Mouse (Mus musculus) forebrain, embryonic 13.5 days (tissue): Measurements from ENCODE around the gene Olfr522. TPM values are rescaled to one million over a fixed set of nuclear protein-coding genes. Genes with fewer than 3 reads are reported as not detected.
A peak's percentile ranks its signal among the peaks of the same experiment; 100 is the strongest.

Source experiments
- ATAC-seq: fragments of 200-750 bp; cut with Nextera tagmentation; 2 replicates; pipeline ENCODE4 v1.8.0; 2017
- H3K27ac ChIP-seq: fragments of 300-500 bp; sonication (generic); 2 replicates; pipeline ENCODE4 v1.5.1; 2015; ENCODE audit warnings: inconsistent platforms, mild to moderate bottlenecking, moderate library complexity
- H3K27me3 ChIP-seq: fragments of 300-500 bp; sonication (generic); 2 replicates; pipeline ENCODE4 v1.6.1; 2015; ENCODE audit warnings: mild to moderate bottlenecking, inconsistent platforms
- H3K36me3 ChIP-seq: fragments of 300-500 bp; sonication (generic); 2 replicates; pipeline ENCODE4 v1.6.1; 2015; ENCODE audit warnings: mild to moderate bottlenecking, inconsistent platforms; ENCODE audit not compliant: poor library complexity, severe bottlenecking
- H3K4me1 ChIP-seq: fragments of 300-500 bp; sonication (generic); 2 replicates; pipeline ENCODE4 v1.6.1; 2015; ENCODE audit warnings: inconsistent platforms
- H3K4me2 ChIP-seq: fragments of 300-500 bp; sonication (generic); 2 replicates; pipeline ENCODE4 v1.6.1; 2015; ENCODE audit warnings: inconsistent platforms, mild to moderate bottlenecking, moderate library complexity
- H3K4me3 ChIP-seq: fragments of 300-500 bp; sonication (generic); 2 replicates; pipeline ENCODE4 v1.5.1; 2015; ENCODE audit warnings: mild to moderate bottlenecking, inconsistent platforms
- H3K9ac ChIP-seq: fragments of 300-500 bp; sonication (generic); 2 replicates; pipeline ENCODE4 v1.6.1; 2015; ENCODE audit warnings: mild to moderate bottlenecking, inconsistent platforms
- H3K9me3 ChIP-seq: fragments of 300-500 bp; sonication (generic); replicated peaks from 2 replicates; pipeline ENCODE4 v1.6.1; 2016; ENCODE audit warnings: inconsistent platforms
- WGBS: fragments of 180-500 bp; shearing (Covaris S2); methylation state at CpG from one replicate; pipeline ENCODE4 v1.1.7; 2015; 5-methylcytosine and 5-hydroxymethylcytosine counted together
- polyA plus RNA-seq: library from polyadenylated mRNA; unstranded; fragments of >200 nt; fragmentation: Nextera tagmentation; extraction: Ambion mirVana; gene quantifications from 2 replicates; pipeline ENCODE4 v1.2.1, GENCODE M21; 2015

Gene Olfr522
- polyA plus RNA-seq, 1 experiment from 2014 or later = not detected

- Histone ChIP-seq H3K4me3 (no peak overlapping the region), H3K4me1 (peaks cover 5% of the 10 kb centered on the region; the same call in 1 of the 2 replicates), H3K36me3 (0 out of 2 replicates have a peak, but pooled peaks cover 7% of the 10 kb centered on the region), H3K27ac (no peak overlapping the region), H3K4me2 (no peak overlapping the region), H3K9me3 (no peaks in the 10 kb centered on the region), H3K27me3 (no peaks in the 10 kb centered on the region), H3K9ac (no peak overlapping the region)
- ATAC-seq = no peak
- WGBS = 83% methylated on average over 3 of the region's 3 CpGs
Observed at GRCm38 (mm10) chr7:140126934-140127333, 37.6 kb downstream of the Olfr522 start.

- ATAC-seq = no peak; the same call in none of the 2 replicates
- Histone ChIP-seq H3K4me1 (peaks cover 5% of the 10 kb centered on the region; the same call in 1 of the 2 replicates), H3K9ac (peak overlapping the region; percentile 88), H3K4me3 (peak overlapping the region; percentile 69), H3K4me2 (peak overlapping the region; percentile 84), H3K27ac (no peak overlapping the region), H3K36me3 (0 out of 2 replicates have a peak, but pooled peaks cover 7% of the 10 kb centered on the region), H3K9me3 (no peaks in the 10 kb centered on the region), H3K27me3 (no peaks in the 10 kb centered on the region)
- 8% methylated on average over 5 of the region's 5 CpGs for WGBS
Observed at GRCm38 (mm10) chr7:140126022-140126350, 38.6 kb downstream of the Olfr522 start.

GRCm38 (mm10) chr7:140125278-140126021, 39.1 kb downstream of the Olfr522 start:
- H3K9ac ChIP-seq = peak overlapping the region; percentile 88
- H3K27ac ChIP-seq = no peak overlapping the region
- WGBS = 1% methylated on average over 37 of the region's 40 CpGs
- 0 out of 2 replicates have a peak, but pooled peaks cover 7% of the 10 kb centered on the region for H3K36me3 ChIP-seq
- ATAC-seq = peak; percentile 97
- H3K4me1 ChIP-seq = peaks cover 5% of the 10 kb centered on the region; the same call in 1 of the 2 replicates
- H3K27me3 ChIP-seq = no peaks in the 10 kb centered on the region
- no peaks in the 10 kb centered on the region for H3K9me3 ChIP-seq
- peak overlapping the region; percentile 84 for H3K4me2 ChIP-seq
- peak overlapping the region; percentile 69 for H3K4me3 ChIP-seq

- H3K4me3 ChIP-seq = no peak overlapping the region
- 98% methylated on average over 1 of the region's 1 CpGs for WGBS
- no peak overlapping the region for H3K9ac ChIP-seq
- H3K9me3 ChIP-seq = no peaks in the 10 kb centered on the region
- no peaks in the 10 kb centered on the region for H3K36me3 ChIP-seq
- H3K4me1 ChIP-seq = peaks cover 5% of the 10 kb centered on the region; the same call in 1 of the 2 replicates
- H3K27ac ChIP-seq = no peak overlapping the region
- ATAC-seq = no peak
- H3K27me3 ChIP-seq = no peaks in the 10 kb centered on the region
- H3K4me2 ChIP-seq = no peak overlapping the region
Observed at GRCm38 (mm10) chr7:140124382-140124781, 40.2 kb downstream of the Olfr522 start.

- H3K4me2 ChIP-seq = no peak overlapping the region
- peaks cover 5% of the 10 kb centered on the region; the same call in 1 of the 2 replicates for H3K4me1 ChIP-seq
- 32% methylated on average over 4 of the region's 4 CpGs for WGBS
- no peaks in the 10 kb centered on the region for H3K9me3 ChIP-seq
- no peaks in the 10 kb centered on the region for H3K27me3 ChIP-seq
- no peak for ATAC-seq
- H3K27ac ChIP-seq = no peak overlapping the region
- H3K4me3 ChIP-seq = no peak overlapping the region
- H3K36me3 ChIP-seq = no peaks in the 10 kb centered on the region
- H3K9ac ChIP-seq = no peak overlapping the region
Observed at GRCm38 (mm10) chr7:140122765-140123164, 41.8 kb downstream of the Olfr522 start.

- ATAC-seq = no peak
- no peak overlapping the region for H3K4me3 ChIP-seq
- no peaks in the 10 kb centered on the region for H3K27me3 ChIP-seq
- H3K36me3 ChIP-seq = no peaks in the 10 kb centered on the region
- peaks cover 5% of the 10 kb centered on the region; the same call in 1 of the 2 replicates for H3K4me1 ChIP-seq
- H3K9me3 ChIP-seq = no peaks in the 10 kb centered on the region
- 66% methylated on average over 13 of the region's 13 CpGs for WGBS
- no peak overlapping the region for H3K4me2 ChIP-seq
- no peak overlapping the region for H3K9ac ChIP-seq
- no peak overlapping the region for H3K27ac ChIP-seq
Observed at GRCm38 (mm10) chr7:140121338-140121910, 43.1 kb downstream of the Olfr522 start.

GRCm38 (mm10) chr7:140120484-140120883, 44.1 kb downstream of the Olfr522 start:
- no peaks in the 10 kb centered on the region for H3K27me3 ChIP-seq
- no peak overlapping the region for H3K4me2 ChIP-seq
- H3K27ac ChIP-seq = no peak overlapping the region
- H3K9me3 ChIP-seq = no peaks in the 10 kb centered on the region
- H3K4me3 ChIP-seq = no peak overlapping the region
- H3K36me3 ChIP-seq = no peaks in the 10 kb centered on the region
- 91% methylated on average over 2 of the region's 2 CpGs for WGBS
- ATAC-seq = no peak
- peaks cover 3% of the 10 kb centered on the region for H3K4me1 ChIP-seq
- H3K9ac ChIP-seq = no peak overlapping the region

GRCm38 (mm10) chr7:140116329-140117054, 48.1 kb downstream of the Olfr522 start, which contains the start of gene Echs1:
Echs1 (minus strand) TSS chr7:140116476.
- 4% methylated on average over 28 of the region's 28 CpGs for WGBS
- Histone ChIP-seq H3K36me3 (peaks cover 15% of the 10 kb centered on the region; the same call in 1 of the 2 replicates), H3K9ac (peak within 1 kb of the TSS; percentile 83), H3K27me3 (no peaks in the 10 kb centered on the region), H3K4me3 (peak within 1 kb of the TSS; percentile 85), H3K4me2 (peak within 1 kb of the TSS; percentile 87), H3K27ac (peak within 1 kb of the TSS; percentile 63), H3K4me1 (peaks cover 9% of the 10 kb centered on the region), H3K9me3 (no peaks in the 10 kb centered on the region)
- ATAC-seq = peak; percentile 96

GRCm38 (mm10) chr7:140115583-140116328, 48.8 kb downstream of the Olfr522 start, which contains the start of gene Paox:
Paox (plus strand) TSS chr7:140115799.
- Histone ChIP-seq H3K36me3 (peaks cover 22% of the 10 kb centered on the region), H3K9ac (peak within 1 kb of the TSS; percentile 83), H3K4me2 (peak within 1 kb of the TSS; percentile 87), H3K27ac (peak within 1 kb of the TSS; percentile 63), H3K4me1 (peaks cover 9% of the 10 kb centered on the region), H3K27me3 (no peaks in the 10 kb centered on the region), H3K4me3 (peak within 1 kb of the TSS; percentile 85), H3K9me3 (no peaks in the 10 kb centered on the region)
- ATAC-seq = peak; percentile 80
- WGBS = 2% methylated on average over 23 of the region's 23 CpGs

- no peak for ATAC-seq
- Histone ChIP-seq H3K4me1 (peaks cover 9% of the 10 kb centered on the region), H3K27ac (no peak overlapping the region), H3K4me2 (no peak overlapping the region), H3K9ac (no peak overlapping the region), H3K36me3 (peaks cover 60% of the 10 kb centered on the region), H3K9me3 (no peaks in the 10 kb centered on the region), H3K4me3 (no peak overlapping the region), H3K27me3 (no peaks in the 10 kb centered on the region)
- 60% methylated on average over 3 of the region's 3 CpGs for WGBS
Observed at GRCm38 (mm10) chr7:140111943-140112342, 52.6 kb downstream of the Olfr522 start.
